Mouse (Mus musculus) MEL (cell line): ENCODE measurements at regions not wholly inside any gene's neighbourhood (a gene's known extent, or its start where the extent isn't known, plus 50 kb on each side); places are given as distances from the start of the nearest gene placed in this dataset.

Experiments used
- DNase-seq: peaks from one replicate; pipeline ENCODE4 v3.0.0; 2011; ENCODE audit warnings: low read depth, low spot score
- H3K27ac ChIP-seq: 2 replicates; pipeline ENCODE4 v1.5.1; 2012; ENCODE audit warnings: low read depth, mild to moderate bottlenecking, control low read depth, low read length, moderate library complexity; ENCODE audit not compliant: control insufficient read depth
- H3K27me3 ChIP-seq, 2 experiments: fragments of 150-350 bp in 1 of 2; sonication (generic) in 1 of 2; 2 replicates each; pipeline ENCODE4 v1.6.1; 2012; ENCODE audit warnings: low read length in 2 of 2, mild to moderate bottlenecking in 2 of 2, improper control_type of control experiment in 1 of 2, moderate library complexity in 1 of 2; ENCODE audit not compliant: insufficient read depth in 2 of 2, control insufficient read depth in 1 of 2
- H3K36me3 ChIP-seq, 2 experiments: 2 replicates each; pipeline ENCODE4 v1.6.1; 2012 to 2014; ENCODE audit warnings: low read length in 2 of 2, improper control_type of control experiment in 1 of 2, inconsistent platforms in 1 of 2, mild to moderate bottlenecking in 1 of 2; ENCODE audit not compliant: insufficient read depth in 2 of 2, control insufficient read depth in 1 of 2
- H3K4me1 ChIP-seq, 2 experiments: fragments of 150-350 bp in 1 of 2; sonication (generic) in 1 of 2; 2 replicates each; pipeline ENCODE4 v1.6.1; 2012; ENCODE audit warnings: low read length in 2 of 2, improper control_type of control experiment in 1 of 2, mild to moderate bottlenecking in 1 of 2; ENCODE audit not compliant: insufficient read depth in 2 of 2, control insufficient read depth in 1 of 2
- H3K4me3 ChIP-seq, 2 experiments: fragments of 150-350 bp in 1 of 2; sonication (generic) in 1 of 2; 2 replicates each; pipeline ENCODE4 v1.5.1; 2012; ENCODE audit warnings: low read depth in 2 of 2, low read length in 2 of 2, mild to moderate bottlenecking in 2 of 2, moderate library complexity in 2 of 2, control low read depth in 1 of 2, improper control_type of control experiment in 1 of 2; ENCODE audit not compliant: control insufficient read depth in 1 of 2, insufficient read depth in 1 of 2
- H3K79me2 ChIP-seq: 2 replicates; pipeline ENCODE4 v1.6.1; 2012; ENCODE audit warnings: mild to moderate bottlenecking, low read length, moderate library complexity; ENCODE audit not compliant: control insufficient read depth, poor library complexity, insufficient read depth
- H3K9ac ChIP-seq: 2 replicates; pipeline ENCODE4 v1.6.1; 2012; ENCODE audit warnings: low read depth, mild to moderate bottlenecking, control low read depth, low read length, moderate library complexity; ENCODE audit not compliant: control insufficient read depth, poor library complexity, severe bottlenecking
- H3K9me3 ChIP-seq: fragments of 150-350 bp; sonication (generic); replicated peaks from 2 replicates; pipeline ENCODE4 v1.6.1; 2012; ENCODE audit warnings: mild to moderate bottlenecking, low read length, improper control_type of control experiment, moderate library complexity; ENCODE audit not compliant: insufficient read depth
- CHD2 ChIP-seq: IDR thresholded peaks from 2 replicates; pipeline ENCODE4 v1.6.1; 2011; ENCODE audit warnings: low read length, improper control_type of control experiment
- EP300 ChIP-seq, 2 experiments: IDR thresholded peaks; 2 replicates each; pipeline ENCODE4 v1.6.1; 2011; ENCODE audit warnings: improper control_type of control experiment in 2 of 2, low read length in 2 of 2, low read depth in 1 of 2, mild to moderate bottlenecking in 1 of 2
- GABPA ChIP-seq: IDR thresholded peaks from 2 replicates; pipeline ENCODE4 v1.6.1; 2012; ENCODE audit warnings: low read depth, mild to moderate bottlenecking, inconsistent platforms, low read length, improper control_type of control experiment, moderate library complexity
- MAFK ChIP-seq: IDR thresholded peaks from 2 replicates; pipeline ENCODE4 v1.6.1; 2011; ENCODE audit warnings: low read depth, mild to moderate bottlenecking, low read length, improper control_type of control experiment, borderline replicate concordance
- MAX ChIP-seq: IDR thresholded peaks from 2 replicates; pipeline ENCODE4 v1.6.1; 2011; ENCODE audit warnings: low read length, improper control_type of control experiment
- MEF2A ChIP-seq: IDR thresholded peaks from 2 replicates; pipeline ENCODE4 v1.6.1; 2014; ENCODE audit warnings: low read depth, mild to moderate bottlenecking, inconsistent platforms, low read length, improper control_type of control experiment; ENCODE audit not compliant: poor library complexity, insufficient replicate concordance, severe bottlenecking; ENCODE audit errors: extremely low read depth
- MXI1 ChIP-seq: IDR thresholded peaks from 2 replicates; pipeline ENCODE4 v1.6.1; 2011; ENCODE audit warnings: mild to moderate bottlenecking, low read depth, low read length, improper control_type of control experiment
- NELFE ChIP-seq: IDR thresholded peaks from 2 replicates; pipeline ENCODE4 v1.6.1; 2011; ENCODE audit warnings: low read depth, low read length, improper control_type of control experiment
- NRF1 ChIP-seq: IDR thresholded peaks from 2 replicates; pipeline ENCODE4 v1.6.1; 2014; ENCODE audit warnings: low read depth, mild to moderate bottlenecking, inconsistent platforms, low read length, improper control_type of control experiment, moderate library complexity; ENCODE audit not compliant: poor library complexity, insufficient read depth, severe bottlenecking
- POLR2AphosphoS5 ChIP-seq: IDR thresholded peaks from 2 replicates; pipeline ENCODE4 v1.6.1; 2012; ENCODE audit warnings: low read depth, borderline replicate concordance, mild to moderate bottlenecking, inconsistent platforms, low read length, moderate library complexity, mixed read lengths
- SMC3 ChIP-seq: IDR thresholded peaks from 2 replicates; pipeline ENCODE4 v1.6.1; 2011; ENCODE audit warnings: low read depth, low read length, improper control_type of control experiment
- TBP ChIP-seq: IDR thresholded peaks from 2 replicates; pipeline ENCODE4 v1.8.0; 2011; ENCODE audit warnings: low read depth, low read length, improper control_type of control experiment
- TCF12 ChIP-seq: IDR thresholded peaks from 2 replicates; pipeline ENCODE4 v1.6.1; 2014; ENCODE audit warnings: low read depth, mild to moderate bottlenecking, inconsistent platforms, low read length, improper control_type of control experiment, moderate library complexity
- UBTF ChIP-seq: IDR thresholded peaks from 2 replicates; pipeline ENCODE4 v1.6.1; 2012; ENCODE audit warnings: low read depth, mild to moderate bottlenecking, inconsistent platforms, low read length, improper control_type of control experiment, moderate library complexity, borderline replicate concordance; ENCODE audit not compliant: insufficient read depth
- ZMIZ1 ChIP-seq: IDR thresholded peaks from 2 replicates; pipeline ENCODE4 v1.6.1; 2012; ENCODE audit warnings: low read depth, mild to moderate bottlenecking, inconsistent platforms, low read length, improper control_type of control experiment, moderate library complexity
- ZNF384 ChIP-seq: IDR thresholded peaks from 2 replicates; pipeline ENCODE4 v1.6.1; 2012; ENCODE audit warnings: low read depth, mild to moderate bottlenecking, inconsistent platforms, low read length, improper control_type of control experiment

GRCm38 (mm10) chr4:9060221-9060620, 821.4 kb upstream of the Car8 start:
- Histone ChIP-seq H3K79me2 (no peaks in the 10 kb centered on the region), H3K27me3 (no peaks in the 10 kb centered on the region; a peak in 1 of 4 replicates), H3K9me3 (no peaks in the 10 kb centered on the region), H3K36me3 (no peaks in the 10 kb centered on the region), H3K27ac (no peak overlapping the region), H3K4me1 (no peaks in the 10 kb centered on the region), H3K4me3 (no peak overlapping the region), H3K9ac (no peak overlapping the region)
- TF ChIP-seq NELFE (no peak), POLR2AphosphoS5 (no peak), MAFK (no peak), TCF12 (no peak), GABPA (no peak), MXI1 (no peak), ZMIZ1 (no peak), ZNF384 (no peak)
- no peak for DNase-seq

- Histone ChIP-seq H3K79me2 (no peaks in the 10 kb centered on the region), H3K4me1 (no peaks in the 10 kb centered on the region), H3K27me3 (no peaks in the 10 kb centered on the region; a peak in 1 of 4 replicates), H3K36me3 (no peaks in the 10 kb centered on the region), H3K9me3 (no peaks in the 10 kb centered on the region), H3K9ac (no peak overlapping the region), H3K4me3 (no peak overlapping the region), H3K27ac (no peak overlapping the region)
- DNase-seq = no peak
- TF ChIP-seq ZNF384 = no peak
- no peak for TF ChIP-seq TBP
- TF ChIP-seq NRF1 = no peak
- TF ChIP-seq UBTF = no peak
- TF ChIP-seq MAX = no peak
- no peak for TF ChIP-seq CHD2
- no peak for TF ChIP-seq MEF2A
- TF ChIP-seq EP300 (IDR thresholded peaks at IDR 0.05; ENCODE audit: low read depth in 1 of 2, low read length in 2 of 2) = no peak
- TF ChIP-seq SMC3 = no peak
Observed at GRCm38 (mm10) chr4:9057676-9058075, 818.8 kb upstream of the Car8 start.
